Mouse (Mus musculus): ENCODE results near the gene Zfp366. TPM values are rescaled to one million over a fixed set of nuclear protein-coding genes. Genes with fewer than 3 reads are reported as not detected.

Gene Zfp366
- total RNA-seq, 2 experiments from 2014 or later: 5.1 to 8.1 TPM

GRCm38 (mm10) chr13:99239741-99240140 is 55.1 kb downstream of the Zfp366 start:
- intact Hi-C loops (cut with DNase I): loop anchor here (5.0 kb wide), 1 partner anchor 47 kb away; no protein-coding TSS in a partner anchor
- DNase-seq (ENCODE audit: low spot score in 2 of 2): no peak

- DNase-seq (ENCODE audit: low spot score in 2 of 2): no peak
- intact Hi-C loops (cut with DNase I): no loop called here
Measured at GRCm38 (mm10) chr13:99241984-99242383, 57.4 kb downstream of the Zfp366 start.

GRCm38 (mm10) chr13:99242895-99243294 is 58.3 kb downstream of the Zfp366 start:
- no peak for DNase-seq (ENCODE audit: low spot score in 2 of 2)
- intact Hi-C loops (cut with DNase I): no loop called here

GRCm38 (mm10) chr13:99243831-99244230 is 59.2 kb downstream of the Zfp366 start:
- intact Hi-C loops (cut with DNase I): no loop called here
- no peak for DNase-seq (ENCODE audit: low spot score in 2 of 2)

- intact Hi-C loops (cut with DNase I): no loop called here
- DNase-seq (ENCODE audit: low spot score in 2 of 2): no peak
Measured at GRCm38 (mm10) chr13:99244471-99244870, 59.8 kb downstream of the Zfp366 start.

GRCm38 (mm10) chr13:99244896-99245295 is 60.3 kb downstream of the Zfp366 start:
- intact Hi-C loops (cut with DNase I): no loop called here
- no peak for DNase-seq (ENCODE audit: low spot score in 2 of 2)

- intact Hi-C loops (cut with DNase I): no loop called here
- no peak for DNase-seq (ENCODE audit: low spot score in 2 of 2)
Measured at GRCm38 (mm10) chr13:99245916-99246460, 61.4 kb downstream of the Zfp366 start.

- intact Hi-C loops (cut with DNase I): no loop called here
- no peak for DNase-seq (ENCODE audit: low spot score in 2 of 2)
Measured at GRCm38 (mm10) chr13:99250806-99251205, 66.2 kb downstream of the Zfp366 start.

GRCm38 (mm10) chr13:99254215-99254614 is 69.6 kb downstream of the Zfp366 start:
- intact Hi-C loops (cut with DNase I): no loop called here
- no peak for DNase-seq (ENCODE audit: low spot score in 2 of 2)

- DNase-seq (ENCODE audit: low spot score in 2 of 2): no peak
- intact Hi-C loops (cut with DNase I): no loop called here
Measured at GRCm38 (mm10) chr13:99254781-99255180, 70.2 kb downstream of the Zfp366 start.

- intact Hi-C loops (cut with DNase I): no loop called here
- no peak for DNase-seq (ENCODE audit: low spot score in 2 of 2)
Measured at GRCm38 (mm10) chr13:99256916-99257315, 72.3 kb downstream of the Zfp366 start.

- intact Hi-C loops (cut with DNase I): no loop called here
- DNase-seq (ENCODE audit: low spot score in 2 of 2): no peak
Measured at GRCm38 (mm10) chr13:99258677-99259076, 74.1 kb downstream of the Zfp366 start.

GRCm38 (mm10) chr13:99259502-99260174 is 75.0 kb downstream of the Zfp366 start:
- intact Hi-C loops (cut with DNase I): no loop called here
- DNase-seq (ENCODE audit: low spot score in 2 of 2): no peak

- DNase-seq (ENCODE audit: low spot score in 2 of 2): no peak
- intact Hi-C loops (cut with DNase I): no loop called here
Measured at GRCm38 (mm10) chr13:99262406-99262805, 77.8 kb downstream of the Zfp366 start.

- intact Hi-C loops (cut with DNase I): no loop called here
- DNase-seq (ENCODE audit: low spot score in 2 of 2): no peak
Measured at GRCm38 (mm10) chr13:99263159-99263783, 78.6 kb downstream of the Zfp366 start.

GRCm38 (mm10) chr13:99264483-99264882 is 79.9 kb downstream of the Zfp366 start:
- DNase-seq (ENCODE audit: low spot score in 2 of 2): peak in 1 of 2 experiments; percentile 18

GRCm38 (mm10) chr13:99272046-99272445 is 87.4 kb downstream of the Zfp366 start:
- DNase-seq (ENCODE audit: low spot score in 2 of 2): no peak
- intact Hi-C loops (cut with DNase I): no loop called here

More at GRCm38 (mm10) chr13:99264483-99264882, 79.9 kb downstream of the Zfp366 start:
- intact Hi-C loops (cut with DNase I): no loop called here

- DNase-seq (ENCODE audit: low spot score in 2 of 2): no peak
- intact Hi-C loops (cut with DNase I): no loop called here
Measured at GRCm38 (mm10) chr13:99277521-99277920, 92.9 kb downstream of the Zfp366 start.

GRCm38 (mm10) chr13:99278511-99278910 is 93.9 kb downstream of the Zfp366 start:
- no peak for DNase-seq (ENCODE audit: low spot score in 2 of 2)
- intact Hi-C loops (cut with DNase I): no loop called here

- no peak for DNase-seq (ENCODE audit: low spot score in 2 of 2)
- intact Hi-C loops (cut with DNase I): no loop called here
Measured at GRCm38 (mm10) chr13:99279351-99279750, 94.7 kb downstream of the Zfp366 start.

- intact Hi-C loops (cut with DNase I): no loop called here
- DNase-seq (ENCODE audit: low spot score in 2 of 2): no peak
Measured at GRCm38 (mm10) chr13:99282961-99283360, 98.3 kb downstream of the Zfp366 start.
